Mouse (Mus musculus) bone marrow, adult 2 months (tissue): Measurements from ENCODE around the gene Rplp2. TPM values are rescaled to one million over a fixed set of nuclear protein-coding genes. Genes with fewer than 3 reads are reported as not detected.

ENCODE experiments used
- H3K27ac ChIP-seq: fragments of 200-500 bp; 2 replicates; pipeline ENCODE4 v1.5.1; 2012; ENCODE audit warnings: low read depth, mild to moderate bottlenecking, control low read depth, inconsistent platforms, low read length; ENCODE audit not compliant: control insufficient read depth, poor library complexity, insufficient read depth
- H3K4me1 ChIP-seq: fragments of 200-500 bp; 2 replicates; pipeline ENCODE4 v1.6.1; 2011; ENCODE audit warnings: low read length; ENCODE audit not compliant: control insufficient read depth, insufficient read depth
- H3K4me3 ChIP-seq: fragments of 200-500 bp; replicated peaks from 2 replicates; pipeline ENCODE3; 2011; ENCODE audit warnings: mild to moderate bottlenecking, low read depth, low read length, control low read depth; ENCODE audit not compliant: control insufficient read depth
- CTCF ChIP-seq: fragments of 200-500 bp; IDR thresholded peaks from 2 replicates; pipeline ENCODE4 v1.5.1; 2011; ENCODE audit warnings: low read length, control low read depth; ENCODE audit not compliant: control insufficient read depth, insufficient read depth
- POLR2A ChIP-seq: fragments of 200-500 bp; IDR thresholded peaks from 2 replicates; pipeline ENCODE4 v1.6.1; 2011; ENCODE audit warnings: low read depth, mild to moderate bottlenecking, control low read depth, low read length, borderline replicate concordance; ENCODE audit not compliant: control insufficient read depth
- WGBS: fragments of 180-500 bp; shearing (Covaris S2); methylation state at CpG from one replicate; pipeline ENCODE4 v1.1.7; 2018; 5-methylcytosine and 5-hydroxymethylcytosine counted together
- polyA plus RNA-seq: library from polyadenylated mRNA; stranded (reverse); fragments of >200 nt; gene quantifications from 2 replicates; pipeline ENCODE4 v1.2.4, GENCODE M21; 2011; ENCODE audit warnings: low replicate concordance; ENCODE audit not compliant: missing spikeins, insufficient read depth, insufficient read length

The Rplp2 gene
- polyA plus RNA-seq, 1 experiment = 2,615 TPM

- H3K27ac ChIP-seq = no peak overlapping the region
- TF ChIP-seq CTCF (no peak), POLR2A (no peak)
- 78% methylated on average over 5 of the region's 5 CpGs for WGBS
- H3K4me1 ChIP-seq = no peaks in the 10 kb centered on the region; the same call in 1 of the 2 replicates
- no peak overlapping the region for H3K4me3 ChIP-seq
Measured at GRCm38 (mm10) chr7:141428701-141429100, 18.5 kb upstream of the Rplp2 start.

- WGBS = 69% methylated on average over 19 of the region's 19 CpGs
- H3K27ac ChIP-seq = no peak within 1 kb of the TSS
- TF ChIP-seq CTCF (no peak), POLR2A (no peak)
- no peak within 1 kb of the TSS for H3K4me3 ChIP-seq
- H3K4me1 ChIP-seq = no peaks in the 10 kb centered on the region; the same call in 1 of the 2 replicates
Measured at GRCm38 (mm10) chr7:141429310-141429709, 17.9 kb upstream of the Rplp2 start, which contains the start of gene Cend1. Cend1 (minus strand) TSS chr7:141429491.

GRCm38 (mm10) chr7:141429840-141430584, 17.2 kb upstream of the Rplp2 start:
- Histone ChIP-seq H3K4me1 (peaks cover 1% of the 10 kb centered on the region), H3K4me3 (no peak overlapping the region), H3K27ac (no peak overlapping the region)
- WGBS = 87% methylated on average over 9 of the region's 9 CpGs
- TF ChIP-seq POLR2A = no peak
- TF ChIP-seq CTCF = no peak

GRCm38 (mm10) chr7:141430585-141431240, 16.5 kb upstream of the Rplp2 start:
- Histone ChIP-seq H3K4me3 (no peak overlapping the region), H3K4me1 (peaks cover 3% of the 10 kb centered on the region), H3K27ac (no peak overlapping the region)
- TF ChIP-seq CTCF (no peak), POLR2A (no peak)
- WGBS = 86% methylated on average over 9 of the region's 9 CpGs

GRCm38 (mm10) chr7:141431434-141432185, 15.6 kb upstream of the Rplp2 start:
- no peak overlapping the region for H3K27ac ChIP-seq
- H3K4me3 ChIP-seq = no peak overlapping the region
- no peak for TF ChIP-seq CTCF
- TF ChIP-seq POLR2A = no peak
- WGBS = 88% methylated on average over 19 of the region's 19 CpGs
- peaks cover 4% of the 10 kb centered on the region for H3K4me1 ChIP-seq

GRCm38 (mm10) chr7:141432186-141432611, 15.0 kb upstream of the Rplp2 start:
- 51% methylated on average over 8 of the region's 8 CpGs for WGBS
- no peak for TF ChIP-seq CTCF
- no peak for TF ChIP-seq POLR2A
- Histone ChIP-seq H3K27ac (no peak overlapping the region; the same call in 1 of the 2 replicates), H3K4me3 (no peak overlapping the region), H3K4me1 (peaks cover 4% of the 10 kb centered on the region)

- peaks cover 4% of the 10 kb centered on the region for H3K4me1 ChIP-seq
- H3K27ac ChIP-seq = no peak overlapping the region; the same call in 1 of the 2 replicates
- 78% methylated on average over 6 of the region's 6 CpGs for WGBS
- TF ChIP-seq CTCF = no peak
- no peak for TF ChIP-seq POLR2A
- H3K4me3 ChIP-seq = no peak overlapping the region
Measured at GRCm38 (mm10) chr7:141432741-141433516, 14.2 kb upstream of the Rplp2 start.
